Mouse (Mus musculus) hindbrain, embryonic 11.5 days (tissue): ENCODE measurements around the gene Olfr1342. TPM values are rescaled to one million over a fixed set of nuclear protein-coding genes. Genes with fewer than 3 reads are reported as not detected.
A peak's percentile ranks its signal among the peaks of the same experiment; 100 is the strongest.

Experiments
- ATAC-seq: fragments of 200-750 bp; cut with Nextera tagmentation; 2 replicates; pipeline ENCODE4 v1.8.0; 2017; ENCODE audit warnings: mild to moderate bottlenecking, moderate TSS enrichment, moderate library complexity; ENCODE audit not compliant: low FRiP score
- DNase-seq: peaks from one replicate; pipeline ENCODE4 v3.0.0-alpha.2; 2015; ENCODE audit warnings: low spot score
- H3K27ac ChIP-seq: fragments of 300-500 bp; sonication (generic); 2 replicates; pipeline ENCODE4 v1.5.1; 2014; ENCODE audit warnings: mild to moderate bottlenecking, low read depth, low read length
- H3K27me3 ChIP-seq: fragments of 300-500 bp; sonication (generic); 2 replicates; pipeline ENCODE4 v1.6.1; 2014; ENCODE audit warnings: mild to moderate bottlenecking, low read length, moderate library complexity, mixed read lengths; ENCODE audit not compliant: control insufficient read depth, insufficient read depth
- H3K36me3 ChIP-seq: fragments of 300-500 bp; sonication (generic); 2 replicates; pipeline ENCODE4 v1.6.1; 2014; ENCODE audit warnings: mild to moderate bottlenecking, low read length, moderate library complexity, mixed read lengths; ENCODE audit not compliant: control insufficient read depth, insufficient read depth
- H3K4me1 ChIP-seq: fragments of 300-500 bp; sonication (generic); replicated peaks from 2 replicates; pipeline ENCODE4 v1.6.1; 2014; ENCODE audit warnings: low read length, mixed read lengths; ENCODE audit not compliant: control insufficient read depth, insufficient read depth
- H3K4me2 ChIP-seq: fragments of 300-500 bp; sonication (generic); replicated peaks from 2 replicates; pipeline ENCODE4 v1.6.1; 2014; ENCODE audit warnings: mild to moderate bottlenecking, low read depth, low read length
- H3K4me3 ChIP-seq: fragments of 300-500 bp; sonication (generic); 2 replicates; pipeline ENCODE4 v1.5.1; 2014; ENCODE audit warnings: low read depth, low read length
- H3K9ac ChIP-seq: fragments of 300-500 bp; sonication (generic); 2 replicates; pipeline ENCODE4 v1.6.1; 2014; ENCODE audit warnings: low read depth, low read length
- H3K9me3 ChIP-seq: fragments of 300-500 bp; sonication (generic); 2 replicates; pipeline ENCODE4 v1.6.1; 2016; ENCODE audit warnings: low read length; ENCODE audit not compliant: control insufficient read depth
- WGBS: fragments of 180-500 bp; shearing (Covaris S2); extraction: QIAGEN DNeasy Blood & Tissue Kit; methylation state at CpG from one replicate; pipeline ENCODE4 v1.1.7; 2014; 5-methylcytosine and 5-hydroxymethylcytosine counted together
- polyA plus RNA-seq: library from polyadenylated mRNA; unstranded; fragments of >200 nt; fragmentation: Nextera tagmentation; extraction: Ambion mirVana; gene quantifications from 2 replicates; pipeline ENCODE4 v1.2.1, GENCODE M21; 2014

Olfr1342 gene
- polyA plus RNA-seq, 1 experiment from 2014 or later: not detected

GRCm38 (mm10) chr4:118708086-118708485 is 15.5 kb upstream of the Olfr1342 start:
- Histone ChIP-seq H3K36me3 (no peaks in the 10 kb centered on the region), H3K4me3 (no peak overlapping the region), H3K9me3 (no peaks in the 10 kb centered on the region), H3K27ac (no peak overlapping the region), H3K4me1 (no peaks in the 10 kb centered on the region), H3K27me3 (no peaks in the 10 kb centered on the region), H3K4me2 (no peak overlapping the region), H3K9ac (no peak overlapping the region)
- DNase-seq (no peak), ATAC-seq (no peak)
- 86% methylated on average over 5 of the region's 5 CpGs for WGBS

- no peak within 1 kb of the TSS for H3K9ac ChIP-seq
- H3K27ac ChIP-seq: no peak within 1 kb of the TSS
- WGBS: 79% methylated on average over 3 of the region's 3 CpGs
- DNase-seq (no peak), ATAC-seq (no peak)
- H3K36me3 ChIP-seq: no peaks in the 10 kb centered on the region
- H3K27me3 ChIP-seq: no peaks in the 10 kb centered on the region
- no peaks in the 10 kb centered on the region for H3K4me1 ChIP-seq
- H3K9me3 ChIP-seq: no peaks in the 10 kb centered on the region
- no peak within 1 kb of the TSS for H3K4me2 ChIP-seq
- no peak within 1 kb of the TSS for H3K4me3 ChIP-seq
These were observed 10.7 kb upstream of the Olfr1342 start, which contains the start of gene Olfr1341 for GRCm38 (mm10) chr4:118703223-118703622. Olfr1341 (plus strand) TSS chr4:118703523.

- no peak overlapping the region for H3K9ac ChIP-seq
- H3K4me1 ChIP-seq: no peaks in the 10 kb centered on the region
- ATAC-seq: peak; percentile 45; the same call in 1 of the 2 replicates
- H3K36me3 ChIP-seq: no peaks in the 10 kb centered on the region
- H3K27me3 ChIP-seq: no peaks in the 10 kb centered on the region
- DNase-seq: no peak
- no peaks in the 10 kb centered on the region for H3K9me3 ChIP-seq
- H3K4me3 ChIP-seq: no peak overlapping the region
- no peak overlapping the region for H3K27ac ChIP-seq
- WGBS: 51% methylated on average over 2 of the region's 2 CpGs
- no peak overlapping the region for H3K4me2 ChIP-seq
These were observed 1.3 kb upstream of the Olfr1342 start for GRCm38 (mm10) chr4:118693812-118694211.

GRCm38 (mm10) chr4:118687086-118687485 is 5.5 kb downstream of the Olfr1342 start:
- Histone ChIP-seq H3K4me3 (no peak overlapping the region), H3K9me3 (no peaks in the 10 kb centered on the region), H3K4me1 (no peaks in the 10 kb centered on the region), H3K9ac (no peak overlapping the region), H3K27ac (no peak overlapping the region), H3K36me3 (no peaks in the 10 kb centered on the region), H3K27me3 (no peaks in the 10 kb centered on the region), H3K4me2 (no peak overlapping the region)
- DNase-seq (no peak), ATAC-seq (no peak)
- WGBS: 70% methylated on average over 2 of the region's 2 CpGs

GRCm38 (mm10) chr4:118658652-118659051 is 33.9 kb downstream of the Olfr1342 start, which contains the start of gene Olfr62:
Olfr62 (plus strand) TSS chr4:118658952.
- no peak for DNase-seq
- Histone ChIP-seq H3K4me3 (no peak within 1 kb of the TSS), H3K4me2 (no peak within 1 kb of the TSS), H3K4me1 (no peaks in the 10 kb centered on the region), H3K27ac (no peak within 1 kb of the TSS), H3K27me3 (no peaks in the 10 kb centered on the region), H3K9ac (no peak within 1 kb of the TSS), H3K9me3 (no peaks in the 10 kb centered on the region), H3K36me3 (no peaks in the 10 kb centered on the region)
- no peak for ATAC-seq

GRCm38 (mm10) chr4:118645234-118645633 is 47.3 kb downstream of the Olfr1342 start:
- Histone ChIP-seq H3K9ac (no peak overlapping the region), H3K4me3 (no peak overlapping the region), H3K36me3 (no peaks in the 10 kb centered on the region), H3K4me2 (no peak overlapping the region), H3K9me3 (no peaks in the 10 kb centered on the region), H3K27me3 (no peaks in the 10 kb centered on the region), H3K27ac (no peak overlapping the region), H3K4me1 (no peaks in the 10 kb centered on the region)
- DNase-seq (peak; percentile 84), ATAC-seq (no peak)
- WGBS: 14% methylated on average over 2 of the region's 2 CpGs

GRCm38 (mm10) chr4:118642346-118643190 is 50.0 kb downstream of the Olfr1342 start:
- Histone ChIP-seq H3K4me2 (no peak overlapping the region), H3K27me3 (no peaks in the 10 kb centered on the region), H3K4me1 (no peaks in the 10 kb centered on the region), H3K36me3 (no peaks in the 10 kb centered on the region), H3K9me3 (no peaks in the 10 kb centered on the region), H3K4me3 (no peak overlapping the region), H3K27ac (no peak overlapping the region), H3K9ac (no peak overlapping the region)
- DNase-seq (no peak), ATAC-seq (no peak)
- WGBS: 62% methylated on average over 20 of the region's 20 CpGs
